Mouse (Mus musculus): ENCODE data around the gene Fam163a. TPM values are rescaled to one million over a fixed set of nuclear protein-coding genes. Genes with fewer than 3 reads are reported as not detected.
A peak's percentile ranks its signal among the peaks of the same experiment; 100 is the strongest.

Fam163a gene
- total and polyA plus RNA-seq, 3 experiments: not detected

DNA sequence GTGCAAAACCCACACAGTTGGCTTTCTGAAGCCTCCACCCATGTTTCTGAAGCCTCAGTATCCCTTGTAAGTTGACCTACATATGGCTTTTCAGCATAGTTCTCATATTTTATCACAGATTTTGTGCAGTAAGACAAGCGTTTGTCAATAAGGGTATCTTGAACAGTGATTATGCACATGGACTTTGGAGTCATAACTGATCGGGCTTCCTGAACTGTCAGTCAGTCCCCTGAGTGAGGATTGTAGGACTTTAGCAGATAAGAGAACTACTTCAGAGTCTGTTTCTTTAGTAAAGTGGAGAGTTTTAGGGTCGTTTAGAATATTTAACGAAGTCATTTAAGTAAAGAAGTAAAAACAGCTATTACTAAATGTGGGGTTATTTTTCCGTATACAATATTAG is 162.3 kb downstream of the Fam163a start:
- H3K27ac ChIP-seq (ENCODE audit: insufficient read depth, low read depth): no peak overlapping the region
- no peaks in the 10 kb centered on the region for H3K9me3 ChIP-seq (replicated peaks; ENCODE audit: low read length)
- H3K9ac ChIP-seq (ENCODE audit: insufficient read depth, low read depth): peak overlapping the region; percentile 78
- H3K4me2 ChIP-seq (ENCODE audit: insufficient read depth, low read depth, poor library complexity, severe bottlenecking): peak overlapping the region; percentile 95
- in situ Hi-C loops (cut with MboI; ENCODE audit: low pct_ligation_motif_present, low pct_unique_long_range_greater_than_20kb, low sequenced_read_pairs): no loop called here
- no peak for DNase-seq (ENCODE audit: extremely low read depth)
- peaks cover 25 to 43% of the 10 kb centered on the region in 2 experiments for H3K36me3 ChIP-seq (replicated peaks in 1 of 2; ENCODE audit: control insufficient read depth in 1 of 2, insufficient read depth in 1 of 2, low read length in 1 of 2)
- H3K27me3 ChIP-seq (replicated peaks): no peaks in the 10 kb centered on the region
- H3K4me1 ChIP-seq (ENCODE audit: control insufficient read depth in 1 of 2, insufficient read depth in 2 of 2): peaks cover 4 to 64% of the 10 kb centered on the region in 2 experiments; a peak in 3 of 4 replicates
- peaks cover 73% of the 10 kb centered on the region for H3K79me2 ChIP-seq (replicated peaks; ENCODE audit: control insufficient read depth, extremely low read depth, insufficient read depth, poor library complexity, severe bottlenecking)
- H3K4me3 ChIP-seq (replicated peaks in 1 of 3; ENCODE audit: low read depth in 2 of 3, low read length in 2 of 3, poor library complexity in 1 of 3): peak overlapping the region in 2 of 3 experiments; percentile 58 to 76
- TF ChIP-seq POLR2AphosphoS2 (IDR thresholded peaks at IDR 0.05; ENCODE audit: low read depth, low read length): no peak
- dilution Hi-C loops (cut with MboI; ENCODE audit: extremely low pct_ligation_motif_present, extremely low pct_unique_long_range_greater_than_20kb, low sequenced_read_pairs): no loop called here

DNA sequence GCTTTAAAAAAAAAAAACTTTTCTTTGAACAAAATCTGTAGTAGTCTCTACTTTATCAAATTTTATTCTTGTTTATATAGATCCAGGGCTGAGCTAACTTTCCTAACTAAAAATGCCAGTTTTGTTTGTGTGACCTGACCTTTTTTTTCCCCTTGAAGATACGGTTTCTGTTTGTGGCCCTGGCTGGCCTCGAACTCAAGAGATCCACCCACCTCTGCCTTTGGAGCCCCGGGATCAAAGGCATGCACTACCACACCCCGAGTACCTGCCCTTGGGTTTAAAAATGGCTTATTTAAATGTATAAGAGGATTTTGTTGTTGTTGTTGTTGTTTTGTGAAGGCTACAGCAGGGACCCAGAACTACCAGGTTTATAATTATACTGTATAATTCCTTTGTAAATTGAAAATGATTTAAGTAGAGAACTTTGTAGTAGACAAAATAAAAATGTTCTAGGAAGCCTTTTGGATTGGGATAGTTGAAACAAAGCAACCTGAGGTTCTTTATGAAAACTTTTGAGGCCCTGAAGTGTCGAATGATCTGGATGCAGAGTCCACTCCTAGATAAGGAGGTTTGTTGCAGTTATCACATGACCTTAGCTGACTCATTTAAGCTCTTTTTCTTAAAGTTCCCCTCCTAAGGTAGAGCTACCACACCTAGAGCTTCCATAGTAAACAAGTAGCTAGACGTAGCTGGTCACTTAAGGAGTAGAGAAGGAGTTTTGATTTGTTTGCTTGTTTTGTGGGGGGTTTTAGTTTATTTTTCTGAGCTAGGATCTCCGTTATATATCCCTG is 163.2 kb downstream of the Fam163a start:
- Histone ChIP-seq H3K9ac (ENCODE audit: insufficient read depth, low read depth) (peak overlapping the region; percentile 78), H3K27ac (ENCODE audit: insufficient read depth, low read depth) (no peak overlapping the region), H3K36me3 (replicated peaks in 1 of 2; ENCODE audit: control insufficient read depth in 1 of 2, insufficient read depth in 1 of 2, low read length in 1 of 2) (peaks cover 21 to 36% of the 10 kb centered on the region in 2 experiments), H3K4me2 (ENCODE audit: insufficient read depth, low read depth, poor library complexity, severe bottlenecking) (peak overlapping the region; percentile 95), H3K4me3 (replicated peaks in 1 of 3; ENCODE audit: low read depth in 2 of 3, low read length in 2 of 3, poor library complexity in 1 of 3) (peak overlapping the region; percentile 58 to 76 (median 73)), H3K4me1 (ENCODE audit: control insufficient read depth in 1 of 2, insufficient read depth in 2 of 2) (peaks cover 3 to 61% of the 10 kb centered on the region in 2 experiments; a peak in 3 of 4 replicates), H3K9me3 (replicated peaks; ENCODE audit: low read length) (no peaks in the 10 kb centered on the region), H3K79me2 (replicated peaks; ENCODE audit: control insufficient read depth, extremely low read depth, insufficient read depth, poor library complexity, severe bottlenecking) (peaks cover 67% of the 10 kb centered on the region), H3K27me3 (replicated peaks) (no peaks in the 10 kb centered on the region)
- in situ Hi-C loops (cut with MboI; ENCODE audit: low pct_ligation_motif_present, low pct_unique_long_range_greater_than_20kb, low sequenced_read_pairs): no loop called here
- DNase-seq (ENCODE audit: extremely low read depth): peak; percentile 40
- peak; percentile 38; the same call in 1 of the 2 replicates for TF ChIP-seq IRF4 (IDR thresholded peaks at IDR 0.05; ENCODE audit: low read depth, low read length)
- peak; percentile 14; the same call in 1 of the 2 replicates for TF ChIP-seq USF1 (IDR thresholded peaks at IDR 0.05; ENCODE audit: low read depth, low read length)
- no peak for TF ChIP-seq TCF12 (IDR thresholded peaks at IDR 0.05; ENCODE audit: low read depth, low read length)
- TF ChIP-seq CHD1 (IDR thresholded peaks at IDR 0.05; ENCODE audit: low read depth, low read length): 0 out of 2 replicates have a peak, but pooled peaks have one; percentile 76
- dilution Hi-C loops (cut with MboI; ENCODE audit: extremely low pct_ligation_motif_present, extremely low pct_unique_long_range_greater_than_20kb, low sequenced_read_pairs): no loop called here

DNA sequence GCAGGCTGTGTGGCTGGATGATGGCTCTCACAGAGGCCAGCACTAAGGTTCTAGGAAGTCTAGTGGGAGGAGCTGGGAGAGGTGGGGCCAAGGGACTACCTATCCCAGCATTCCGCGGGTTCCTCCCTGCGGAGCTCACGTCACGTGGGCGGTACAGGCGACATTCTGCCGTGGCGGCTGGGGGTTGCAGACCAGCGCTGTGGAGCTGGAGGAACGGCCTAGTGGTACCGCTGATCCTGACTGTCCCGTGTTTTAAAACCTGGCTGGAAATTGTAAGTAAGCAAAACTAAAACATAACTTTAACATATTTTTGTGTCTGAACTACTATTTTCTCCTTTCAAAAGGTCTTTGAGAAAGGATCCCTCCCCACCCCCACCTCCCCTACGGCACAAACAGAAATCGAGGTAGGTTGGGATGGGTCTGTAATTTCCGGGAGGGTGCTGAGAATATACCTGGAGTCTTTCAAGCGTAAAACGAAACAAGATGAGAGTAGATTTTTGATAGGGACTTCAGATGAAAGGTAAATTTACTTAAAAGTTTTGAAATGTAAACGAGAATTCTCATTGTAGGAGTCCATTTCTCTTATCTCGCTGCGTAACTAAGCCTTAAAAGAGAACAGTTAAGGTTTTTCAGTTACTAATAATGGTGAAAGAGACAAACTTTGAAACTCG is 164.0 kb downstream of the Fam163a start:
- dilution Hi-C loops (cut with MboI; ENCODE audit: extremely low pct_ligation_motif_present, extremely low pct_unique_long_range_greater_than_20kb, low sequenced_read_pairs): no loop called here
- in situ Hi-C loops (cut with MboI; ENCODE audit: low pct_ligation_motif_present, low pct_unique_long_range_greater_than_20kb, low sequenced_read_pairs): no loop called here
- TF ChIP-seq TCF12 (IDR thresholded peaks at IDR 0.05; ENCODE audit: low read depth, low read length): peak; percentile 93
- TF ChIP-seq BHLHE40 (IDR thresholded peaks at IDR 0.05; ENCODE audit: low read depth, low read length): peak; percentile 82
- peak; percentile 95 for TF ChIP-seq MAX (IDR thresholded peaks at IDR 0.05; ENCODE audit: low read length)
- TF ChIP-seq TBP (conservative IDR thresholded peaks at IDR 0.05; ENCODE audit: low read depth, low read length): peak; percentile 88
- no peak for TF ChIP-seq ZC3H11A (IDR thresholded peaks at IDR 0.05; ENCODE audit: low read depth, low read length)
- no peak for TF ChIP-seq E2F4 (IDR thresholded peaks at IDR 0.05; ENCODE audit: insufficient replicate concordance, low read depth, low read length)
- peak; percentile 99 for TF ChIP-seq NELFE (IDR thresholded peaks at IDR 0.05; ENCODE audit: low read depth, low read length)
- TF ChIP-seq MXI1 (IDR thresholded peaks at IDR 0.05; ENCODE audit: low read depth, low read length): peak; percentile 89
- 0 out of 2 replicates have a peak, but pooled peaks have one; percentile 37 for TF ChIP-seq ETS1 (conservative IDR thresholded peaks at IDR 0.05; ENCODE audit: low read depth, low read length)
- TF ChIP-seq CHD2 (IDR thresholded peaks at IDR 0.05; ENCODE audit: low read length): peak; percentile 78
- TF ChIP-seq RAD21 (IDR thresholded peaks at IDR 0.05; ENCODE audit: low read depth, low read length): no peak
- TF ChIP-seq GABPA (IDR thresholded peaks at IDR 0.05; ENCODE audit: insufficient replicate concordance, low read depth, low read length): no peak
- 0 out of 2 replicates have a peak, but pooled peaks have one; percentile 29 for TF ChIP-seq MEF2A (IDR thresholded peaks at IDR 0.05; ENCODE audit: borderline replicate concordance, low read depth, low read length)
- TF ChIP-seq CTCF (conservative IDR thresholded peaks at IDR 0.05 in 1 of 2, IDR thresholded peaks at IDR 0.05 in 1 of 2; ENCODE audit: low read depth in 2 of 2, low read length in 2 of 2): no peak
- peak; percentile 92 for TF ChIP-seq SIN3A (IDR thresholded peaks at IDR 0.05; ENCODE audit: low read length)
- TF ChIP-seq ZNF384 (IDR thresholded peaks at IDR 0.05; ENCODE audit: low read depth, low read length): no peak
- peak; percentile 63 for TF ChIP-seq MYC (IDR thresholded peaks at IDR 0.05; ENCODE audit: low read depth, low read length)
- TF ChIP-seq KAT2A (IDR thresholded peaks at IDR 0.05; ENCODE audit: insufficient replicate concordance, low read length): 0 out of 2 replicates have a peak, but pooled peaks have one; percentile 51

More for the DNA sequence above, 164.0 kb downstream of the Fam163a start:
- Histone ChIP-seq H3K36me3 (replicated peaks in 1 of 2; ENCODE audit: control insufficient read depth in 1 of 2, insufficient read depth in 1 of 2, low read length in 1 of 2) (peaks cover 15 to 32% of the 10 kb centered on the region in 2 experiments), H3K27ac (ENCODE audit: insufficient read depth, low read depth) (peak overlapping the region; percentile 64; the same call in 1 of the 2 replicates), H3K9me3 (replicated peaks; ENCODE audit: low read length) (no peaks in the 10 kb centered on the region), H3K4me2 (ENCODE audit: insufficient read depth, low read depth, poor library complexity, severe bottlenecking) (peak overlapping the region; percentile 33; the same call in 1 of the 2 replicates), H3K4me3 (replicated peaks in 1 of 3; ENCODE audit: low read depth in 2 of 3, low read length in 2 of 3, poor library complexity in 1 of 3) (peak overlapping the region; percentile 58 to 73 (median 60)), H3K4me1 (ENCODE audit: control insufficient read depth in 1 of 2, insufficient read depth in 2 of 2) (peaks cover 2 to 54% of the 10 kb centered on the region in 2 experiments; a peak in 3 of 4 replicates), H3K79me2 (replicated peaks; ENCODE audit: control insufficient read depth, extremely low read depth, insufficient read depth, poor library complexity, severe bottlenecking) (peaks cover 59% of the 10 kb centered on the region), H3K9ac (ENCODE audit: insufficient read depth, low read depth) (peak overlapping the region; percentile 78), H3K27me3 (replicated peaks) (no peaks in the 10 kb centered on the region)
- peak; percentile 96 for DNase-seq (ENCODE audit: extremely low read depth)

Measured in CH12.LX (cell line).